8 mouse cellular contexts compared by ENCODE assay signal in genomic region chr16:64711816-64712215, GRCm38 (mm10). TPM values are rescaled to one million over a fixed set of nuclear protein-coding genes. Genes with fewer than 3 reads are reported as not detected.
DNase-seq lines count a peak whose midpoint lies in the region; ATAC-seq and TF ChIP-seq lines count a peak whose summit lies in the region.

No protein-coding gene starts in this region.

- H3K4me3 ChIP-seq in hindbrain, embryonic 14.5 days (replicated peaks; ENCODE audit: low read length) = no peak overlapping the region
- no peak overlapping the region for H3K4me3 ChIP-seq in hindbrain, embryonic 13.5 days
- H3K4me3 ChIP-seq in layer of hippocampus, adult 2 months = no peak overlapping the region
- H3K4me3 ChIP-seq in kidney, adult 2 months (ENCODE audit: insufficient read depth, low read depth, low read length) = no peak overlapping the region

- no peaks in the 10 kb centered on the region for H3K9me3 ChIP-seq in hindbrain, embryonic 14.5 days (ENCODE audit: control insufficient read depth, low read length)
- no peaks in the 10 kb centered on the region for H3K9me3 ChIP-seq in hindbrain, embryonic 13.5 days

- no peak overlapping the region for H3K4me2 ChIP-seq in hindbrain, embryonic 14.5 days (replicated peaks)
- H3K4me2 ChIP-seq in hindbrain, embryonic 13.5 days = no peak overlapping the region

- no peak overlapping the region for H3K27ac ChIP-seq in hindbrain, embryonic 14.5 days
- no peak overlapping the region for H3K27ac ChIP-seq in hindbrain, embryonic 13.5 days
- no peak overlapping the region for H3K27ac ChIP-seq in layer of hippocampus, adult 2 months
- no peak overlapping the region for H3K27ac ChIP-seq in kidney, adult 2 months (ENCODE audit: insufficient read depth, low read depth, low read length)

- no peaks in the 10 kb centered on the region for H3K4me1 ChIP-seq in hindbrain, embryonic 14.5 days (replicated peaks; ENCODE audit: control insufficient read depth, insufficient read depth, low read length)
- no peaks in the 10 kb centered on the region for H3K4me1 ChIP-seq in hindbrain, embryonic 13.5 days (replicated peaks)
- no peaks in the 10 kb centered on the region for H3K4me1 ChIP-seq in kidney, adult 2 months (ENCODE audit: control insufficient read depth, insufficient read depth, low read length)

- TF ChIP-seq POLR2A in kidney, adult 2 months (IDR thresholded peaks at IDR 0.05; ENCODE audit: low read depth, low read length) = no peak

- no peak for TF ChIP-seq CTCF in layer of hippocampus, adult 2 months (conservative IDR thresholded peaks at IDR 0.05)
- no peak for TF ChIP-seq CTCF in kidney, adult 2 months (conservative IDR thresholded peaks at IDR 0.05; ENCODE audit: insufficient read depth, insufficient read length, low read depth, low read length)

- H3K9ac ChIP-seq in hindbrain, embryonic 14.5 days = no peak overlapping the region
- no peak overlapping the region for H3K9ac ChIP-seq in hindbrain, embryonic 13.5 days

- no peaks in the 10 kb centered on the region for H3K27me3 ChIP-seq in hindbrain, embryonic 14.5 days (ENCODE audit: control insufficient read depth, insufficient read depth, low read length)
- no peaks in the 10 kb centered on the region for H3K27me3 ChIP-seq in hindbrain, embryonic 13.5 days
- H3K27me3 ChIP-seq in kidney, adult 2 months (replicated peaks; ENCODE audit: control insufficient read depth, insufficient read depth, low read length) = no peaks in the 10 kb centered on the region

- WGBS in hindbrain, embryonic 14.5 days = 68% methylated on average over 6 of the region's 6 CpGs
- WGBS in hindbrain, embryonic 13.5 days = 85% methylated on average over 6 of the region's 6 CpGs
- WGBS in kidney, adult 2 months = 57% methylated on average over 6 of the region's 6 CpGs

- H3K36me3 ChIP-seq in hindbrain, embryonic 14.5 days (replicated peaks; ENCODE audit: control insufficient read depth, insufficient read depth) = no peaks in the 10 kb centered on the region
- no peaks in the 10 kb centered on the region for H3K36me3 ChIP-seq in hindbrain, embryonic 13.5 days
- no peaks in the 10 kb centered on the region for H3K36me3 ChIP-seq in kidney, adult 2 months (ENCODE audit: control insufficient read depth, insufficient read depth, low read length)

- no peak for ATAC-seq in hindbrain, embryonic 14.5 days (ENCODE audit: low FRiP score)
- no peak for ATAC-seq in hindbrain, embryonic 13.5 days (ENCODE audit: low FRiP score)

- peak; percentile 27 for DNase-seq in hindbrain, embryonic 14.5 days (ENCODE audit: low spot score)
- DNase-seq in cerebellum, adult 8-10 months = peak; percentile 66
- DNase-seq in layer of hippocampus, adult 2 months (ENCODE audit: low spot score in 2 of 2) = peak; percentile 59 to 62
- DNase-seq in ovary, postnatal 14 days (ENCODE audit: low spot score) = peak; percentile 45
- no peak for DNase-seq in kidney, adult 2 months
- DNase-seq in thymus, postnatal 25 days = no peak
- no peak for DNase-seq in urinary bladder, postnatal 25 days (ENCODE audit: low spot score)

RNA-seq across cellular contexts. Expression of gene 4930453N24Rik, which starts 59.1 kb away (rescaled TPM):
- polyA plus RNA-seq in hindbrain, embryonic 14.5 days (2014; fragmentation: Nextera tagmentation; extraction: Ambion mirVana) = 19.3 and 23.9 TPM in 2 replicates
- polyA plus RNA-seq in hindbrain, embryonic 13.5 days (2015; fragmentation: Nextera tagmentation; extraction: Ambion mirVana) = 21.3 and 23.5 TPM in 2 replicates
- total RNA-seq in layer of hippocampus, adult 2 months (2021) = 10 to 100 TPM; 21.4 to 24.9 TPM
- polyA plus RNA-seq in kidney, adult 2 months (2012; rRNA removed) = 3.6 and 5.3 TPM in 2 replicates

Comparison
In these comparisons a context has a peak if more than half of its experiments do, and no peak if none do; other contexts are left out.
1. DNase-seq: peak in hindbrain, embryonic 14.5 days (single experiment), cerebellum, adult 8-10 months (single experiment), layer of hippocampus, adult 2 months (2 of 2) and ovary, postnatal 14 days (single experiment); none in kidney, adult 2 months (single experiment), thymus, postnatal 25 days (single experiment) and urinary bladder, postnatal 25 days (single experiment).